Mouse (Mus musculus): ENCODE measurements around the gene Unc80.
A peak's percentile ranks its signal among the peaks of the same experiment; 100 is the strongest.
"Not testable (repeated sequence)": the region's sequence is repeated elsewhere in the genome, so short reads cannot be mapped to it uniquely, and the experiment has no call there.

The Unc80 gene

GRCm38 (mm10) chr1:66617188-66617587 lies 149.0 kb downstream of the Unc80 start:
- DNase-seq (ENCODE audit: low spot score in 2 of 2): no peak

GRCm38 (mm10) chr1:66638177-66638576 lies 170.0 kb downstream of the Unc80 start:
- DNase-seq (ENCODE audit: low spot score in 2 of 2): no peak

- no peak for DNase-seq (ENCODE audit: low spot score in 2 of 2)
These were observed 178.7 kb downstream of the Unc80 start for GRCm38 (mm10) chr1:66646894-66647293.

GRCm38 (mm10) chr1:66649568-66649967 lies 181.4 kb downstream of the Unc80 start:
- DNase-seq (ENCODE audit: low spot score in 2 of 2): no peak

GRCm38 (mm10) chr1:66650006-66650405 lies 181.8 kb downstream of the Unc80 start:
- DNase-seq (ENCODE audit: low spot score in 2 of 2): no peak

GRCm38 (mm10) chr1:66655119-66655746 lies 187.1 kb downstream of the Unc80 start:
- no peak for DNase-seq (ENCODE audit: low spot score in 2 of 2)

GRCm38 (mm10) chr1:66655747-66656119 lies 187.6 kb downstream of the Unc80 start:
- no peak for DNase-seq (ENCODE audit: low spot score in 2 of 2)

- no peak for DNase-seq (ENCODE audit: low spot score in 2 of 2)
These were observed 203.3 kb downstream of the Unc80 start for GRCm38 (mm10) chr1:66671475-66671874.

- no peak for DNase-seq (ENCODE audit: low spot score in 2 of 2)
These were observed 204.6 kb downstream of the Unc80 start for GRCm38 (mm10) chr1:66672812-66673211.

GRCm38 (mm10) chr1:66677928-66678327 lies 209.8 kb downstream of the Unc80 start:
- DNase-seq (ENCODE audit: low spot score in 2 of 2): no peak

- DNase-seq (ENCODE audit: low spot score in 2 of 2): no peak
These were observed 210.5 kb downstream of the Unc80 start for GRCm38 (mm10) chr1:66678662-66679061.

- no peak for DNase-seq (ENCODE audit: low spot score in 2 of 2)
These were observed 214.8 kb downstream of the Unc80 start for GRCm38 (mm10) chr1:66682974-66683373.

- no peak for DNase-seq (ENCODE audit: low spot score in 2 of 2)
These were observed 223.6 kb downstream of the Unc80 start for GRCm38 (mm10) chr1:66691772-66692171.

GRCm38 (mm10) chr1:66692308-66692707 lies 224.1 kb downstream of the Unc80 start:
- DNase-seq (ENCODE audit: low spot score in 2 of 2): no peak

GRCm38 (mm10) chr1:66692780-66693392 lies 224.7 kb downstream of the Unc80 start:
- DNase-seq (ENCODE audit: low spot score in 2 of 2): no peak

GRCm38 (mm10) chr1:66694266-66694665 lies 226.1 kb downstream of the Unc80 start:
- DNase-seq (ENCODE audit: low spot score in 2 of 2): no peak

- DNase-seq (ENCODE audit: low spot score in 2 of 2): no peak
These were observed 227.1 kb downstream of the Unc80 start for GRCm38 (mm10) chr1:66695296-66695695.

- not testable (repeated sequence) for DNase-seq (ENCODE audit: low spot score in 2 of 2)
These were observed 231.5 kb downstream of the Unc80 start for GRCm38 (mm10) chr1:66699630-66700029.

GRCm38 (mm10) chr1:66700149-66700692 lies 232.1 kb downstream of the Unc80 start:
- no peak for DNase-seq (ENCODE audit: low spot score in 2 of 2)

GRCm38 (mm10) chr1:66700693-66701575 lies 232.8 kb downstream of the Unc80 start, which contains the start of gene Rpe:
Gene Rpe, plus strand, starts transcription at chr1:66700831.
- peak; percentile 85 to 95 for DNase-seq (ENCODE audit: low spot score in 2 of 2)

GRCm38 (mm10) chr1:66701576-66701940 lies 233.4 kb downstream of the Unc80 start:
- no peak for DNase-seq (ENCODE audit: low spot score in 2 of 2)

- DNase-seq (ENCODE audit: low spot score in 2 of 2): no peak
These were observed 234.6 kb downstream of the Unc80 start for GRCm38 (mm10) chr1:66702623-66703345.

Measured in spleen, postnatal 10 days (tissue).